Mouse (Mus musculus): ENCODE data around the gene Tmem176a.
A peak's percentile ranks its signal among the peaks of the same experiment; 100 is the strongest.
"Not testable (repeated sequence)": the region's sequence is repeated elsewhere in the genome, so short reads cannot be mapped to it uniquely, and the experiment has no call there.

The Tmem176a gene

DNA sequence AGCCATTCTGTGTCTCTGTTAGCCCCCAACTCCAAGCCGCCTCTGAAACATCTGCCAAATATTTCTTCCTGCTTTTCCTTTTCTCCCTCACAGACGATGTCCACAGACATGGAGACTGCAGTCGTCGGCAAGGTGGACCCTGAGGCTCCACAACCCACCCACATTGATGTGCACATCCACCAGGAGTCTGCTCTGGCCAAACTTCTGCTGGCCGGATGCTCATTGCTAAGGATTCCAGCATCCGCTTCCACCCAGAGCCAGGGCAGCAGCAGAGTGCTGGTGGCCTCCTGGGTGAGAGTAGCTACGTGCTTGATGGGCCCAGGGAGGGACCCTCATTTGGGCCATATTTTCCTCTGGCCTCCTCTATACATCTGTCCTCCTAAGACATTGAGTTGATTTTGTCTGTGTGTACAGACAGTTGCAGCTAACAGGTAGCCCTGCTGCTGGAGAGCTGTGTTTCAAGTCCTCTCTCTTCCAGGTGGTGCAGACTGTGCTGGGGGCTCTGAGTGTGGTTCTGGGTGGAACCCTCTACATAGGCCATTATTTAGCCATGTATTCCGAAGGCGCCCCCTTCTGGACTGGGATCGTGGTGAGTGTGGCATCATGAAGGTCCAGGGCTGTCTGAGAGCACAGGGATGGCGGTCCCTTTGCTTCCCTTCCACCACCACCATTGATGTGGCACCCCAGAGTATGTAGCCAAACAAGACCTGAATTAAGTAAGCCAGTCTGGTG is 1.6 kb downstream of the Tmem176a start:
- peak; percentile 48 for DNase-seq

DNA sequence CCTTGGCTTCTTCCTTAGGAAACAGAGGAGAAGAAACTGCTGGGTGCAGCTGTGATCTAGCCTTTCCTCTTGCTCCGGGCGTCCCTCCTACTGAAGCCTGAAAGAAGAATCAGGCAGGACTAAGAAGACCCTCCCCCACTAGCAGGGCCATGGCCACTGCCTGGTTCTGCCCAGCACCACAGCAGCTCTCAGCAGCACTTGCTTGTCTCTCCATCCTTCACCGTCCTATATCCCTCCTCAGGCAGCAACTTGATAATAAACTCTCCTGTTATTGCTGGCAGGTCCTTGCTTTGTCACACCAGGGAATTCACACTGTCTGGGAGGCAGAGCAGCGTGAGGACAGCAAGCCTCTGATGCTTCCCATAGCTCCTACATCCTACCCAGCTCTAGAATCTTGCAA is 4.4 kb downstream of the Tmem176a start:
- DNase-seq: no peak

DNA sequence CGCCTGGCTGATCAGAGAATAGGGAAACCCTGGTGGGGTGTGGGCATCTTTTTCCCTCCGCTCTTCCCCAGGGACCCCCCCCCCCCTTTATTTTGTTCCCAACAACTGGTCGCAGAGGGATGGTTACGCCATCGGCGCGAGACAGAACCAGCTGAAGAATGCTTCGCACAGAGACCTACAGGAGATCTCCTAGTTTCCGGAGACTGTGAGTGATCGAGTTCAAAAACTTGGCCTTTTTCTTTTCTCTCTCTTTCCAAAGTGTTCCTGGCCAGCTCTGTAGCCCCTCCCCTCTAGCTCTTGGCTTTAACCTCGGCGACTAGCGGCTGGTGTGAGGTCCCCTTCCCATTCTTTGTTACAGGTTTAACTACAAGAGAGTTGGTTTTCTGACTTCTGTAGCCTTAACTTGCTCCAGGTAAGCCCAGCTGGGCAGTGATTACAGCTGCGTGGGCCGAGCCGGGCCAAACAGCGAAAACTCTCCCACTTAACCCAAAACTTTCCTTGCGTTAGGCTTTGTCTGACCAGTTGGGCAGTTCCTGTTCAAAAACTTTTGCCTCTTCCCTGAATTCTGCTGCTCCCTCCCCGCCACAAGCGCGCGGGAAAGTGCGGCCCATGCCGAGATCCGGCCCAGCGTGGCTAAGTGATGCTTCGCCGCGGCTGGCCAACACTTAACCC is 11.2 kb downstream of the Tmem176a start:
- DNase-seq: peak; percentile 64

DNA sequence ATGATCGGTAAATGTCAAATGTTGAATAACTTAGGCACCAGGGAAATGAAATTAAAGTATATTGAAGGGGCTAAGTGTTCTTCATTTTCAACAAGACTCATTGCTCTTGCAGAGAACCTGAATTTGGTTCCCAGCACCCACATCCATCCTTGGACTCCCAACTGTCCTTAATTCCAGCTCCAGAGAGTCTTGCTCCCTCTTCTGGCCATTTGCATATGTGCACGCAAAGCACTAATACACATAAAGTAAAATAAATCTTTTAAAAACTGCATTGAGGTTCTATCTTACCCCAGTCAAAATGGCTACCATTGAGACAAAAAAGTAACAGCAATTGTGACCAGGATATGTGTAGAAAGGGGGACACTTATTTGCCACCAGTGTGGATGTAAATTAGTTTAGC is 13.4 kb downstream of the Tmem176a start:
- DNase-seq: no peak

DNA sequence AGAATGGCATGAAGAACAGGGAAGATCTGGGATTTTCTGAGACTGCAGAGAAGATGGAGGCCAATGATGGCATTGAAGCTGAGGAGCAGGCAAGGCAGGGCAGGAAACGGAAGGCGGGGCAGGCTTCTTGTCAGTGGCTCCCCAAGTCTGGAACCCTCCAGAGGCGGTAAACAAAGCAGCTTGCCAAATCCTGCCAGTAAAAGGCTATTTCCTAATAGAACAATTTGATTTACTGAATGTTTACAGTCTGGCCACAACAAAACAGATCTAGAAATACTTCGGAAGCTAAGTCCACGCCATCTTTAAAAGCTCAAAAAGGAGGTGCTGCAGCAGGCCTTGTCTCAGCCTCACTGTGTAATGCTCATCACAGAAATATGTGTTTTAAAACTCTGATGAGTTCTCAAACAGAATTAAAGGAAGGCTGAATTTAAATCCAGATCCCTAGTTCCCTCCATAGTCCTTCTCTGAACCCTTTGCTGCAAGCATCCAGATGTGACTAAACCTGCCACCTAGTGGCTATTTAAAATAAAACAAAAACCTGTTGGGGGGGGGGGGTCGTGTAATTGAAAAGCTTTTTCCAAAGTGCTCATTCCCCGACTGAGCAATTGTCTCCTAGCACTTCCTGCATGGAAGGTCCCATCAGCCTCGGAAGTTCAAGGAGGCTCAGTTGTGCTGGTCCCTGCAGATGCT is 17.0 kb downstream of the Tmem176a start:
- no peak for DNase-seq

DNA sequence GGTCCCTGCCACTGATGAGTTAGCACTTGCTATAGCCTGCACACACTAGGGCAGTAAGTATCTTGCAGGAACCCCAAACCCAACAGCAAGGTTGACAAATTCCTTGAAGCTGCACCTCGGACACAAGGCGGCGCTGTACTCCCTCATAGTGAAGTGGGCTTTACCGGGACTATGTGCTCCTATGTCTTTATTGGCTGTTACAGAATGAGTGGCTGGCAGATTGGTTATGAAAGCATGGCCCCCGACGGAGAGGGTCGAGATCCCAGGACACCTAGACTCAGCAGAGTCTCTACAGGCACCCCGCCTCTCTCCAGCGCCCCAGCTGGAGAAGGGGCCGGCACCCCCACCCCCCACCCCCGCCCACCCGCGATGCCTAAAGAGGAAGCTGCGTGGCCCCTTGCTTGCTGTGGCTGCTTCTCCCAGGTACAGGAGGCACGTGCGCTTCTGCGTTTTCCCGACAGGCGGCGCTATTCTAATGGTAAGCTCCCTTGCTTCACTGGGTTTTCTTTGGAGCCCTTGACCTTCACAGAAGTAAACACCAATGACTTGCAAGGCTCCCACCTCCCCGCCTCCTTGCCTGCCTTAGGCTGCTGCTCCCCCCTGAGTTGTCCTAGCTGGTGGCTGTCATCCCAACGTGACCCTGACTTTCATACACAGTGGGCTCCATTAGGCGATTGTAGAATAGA is 19.6 kb downstream of the Tmem176a start:
- DNase-seq: peak; percentile 80

DNA sequence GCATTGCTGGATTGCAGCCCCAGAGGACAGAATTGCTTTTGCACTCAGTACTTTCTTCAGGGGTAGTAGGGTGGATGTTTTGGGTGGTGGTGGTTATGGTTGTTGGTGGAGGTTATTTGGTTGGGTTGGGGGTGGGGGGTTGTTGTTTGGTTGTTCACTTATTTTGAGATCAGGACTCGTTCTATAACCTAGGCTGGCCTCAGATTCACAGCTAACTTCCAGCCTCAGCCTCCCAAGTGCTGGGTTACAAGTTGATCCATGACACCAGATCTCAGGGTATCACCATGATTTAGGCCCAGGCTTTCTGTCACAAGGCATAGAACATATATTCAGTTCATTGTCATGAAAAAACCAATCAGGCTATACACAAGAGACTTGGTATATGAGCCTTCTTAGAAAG is 20.1 kb downstream of the Tmem176a start:
- DNase-seq: no peak

DNA sequence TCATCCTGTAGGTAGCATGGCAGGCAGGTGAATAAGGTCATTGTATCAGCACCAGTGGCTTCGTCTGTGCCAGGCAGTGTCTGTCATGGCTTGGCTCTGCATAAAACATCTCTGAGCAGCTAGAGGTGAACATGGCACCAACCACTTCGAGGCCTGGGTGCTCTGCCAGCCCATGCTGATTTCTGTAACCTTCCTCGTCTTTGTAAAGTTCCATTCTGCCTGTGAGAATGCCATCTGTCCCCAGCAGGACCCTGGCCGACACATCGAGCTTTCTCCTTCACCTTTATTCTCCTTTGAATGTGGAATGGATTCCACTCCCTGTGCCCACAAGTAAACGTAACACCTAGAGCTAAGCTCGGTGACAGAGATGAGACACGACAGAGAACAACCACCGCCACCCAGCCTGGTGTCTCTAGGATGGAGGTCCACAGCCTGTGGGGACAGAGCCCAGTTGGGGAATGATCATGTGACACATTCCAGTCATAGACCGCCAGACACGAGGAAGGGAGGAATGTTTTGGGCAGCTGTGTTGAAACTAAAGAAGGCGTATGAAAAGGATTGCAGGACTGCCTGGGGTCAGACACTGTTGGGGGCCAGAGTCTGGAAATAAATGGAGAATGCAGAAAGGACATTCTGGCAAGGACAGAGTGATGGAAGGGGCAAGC is 21.0 kb downstream of the Tmem176a start:
- DNase-seq: no peak

DNA sequence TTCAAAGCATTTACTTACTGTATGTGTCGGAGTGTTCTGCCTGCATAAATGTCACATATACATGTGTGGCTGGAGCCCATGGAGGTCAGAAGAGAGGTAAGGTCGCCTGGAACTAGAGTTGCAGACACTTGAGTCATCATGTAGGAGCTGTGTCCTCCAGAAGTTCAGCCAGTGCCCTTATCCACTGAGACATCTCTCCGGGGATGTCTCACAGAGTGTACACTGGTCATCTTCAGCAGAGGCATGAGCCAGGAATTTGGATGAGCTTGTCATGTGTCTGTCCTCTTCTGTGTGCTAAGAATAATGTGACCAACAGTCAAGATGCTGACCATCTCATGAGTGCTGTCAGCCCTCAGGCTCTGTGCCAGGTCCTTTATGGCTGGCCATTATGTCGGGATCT is 22.1 kb downstream of the Tmem176a start:
- no peak for DNase-seq

DNA sequence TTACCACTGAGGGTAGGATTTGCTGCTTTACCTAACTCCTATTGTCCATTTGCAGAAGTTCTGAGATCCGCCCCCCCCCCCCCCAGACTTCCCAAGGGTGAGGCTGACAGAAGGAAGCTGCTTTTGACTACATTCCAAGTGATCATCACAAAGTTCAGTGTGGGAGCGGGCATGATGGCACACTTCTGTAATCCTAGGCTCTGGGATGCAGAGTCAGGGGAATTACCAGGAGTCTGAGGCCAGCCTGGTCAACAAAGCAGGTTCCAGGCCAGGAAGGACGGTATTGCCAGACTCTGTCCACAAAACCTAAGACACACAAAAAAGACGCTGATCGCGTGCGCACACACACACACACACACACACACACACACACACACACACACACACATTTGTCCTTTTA is 22.8 kb downstream of the Tmem176a start:
- no peak for DNase-seq

DNA sequence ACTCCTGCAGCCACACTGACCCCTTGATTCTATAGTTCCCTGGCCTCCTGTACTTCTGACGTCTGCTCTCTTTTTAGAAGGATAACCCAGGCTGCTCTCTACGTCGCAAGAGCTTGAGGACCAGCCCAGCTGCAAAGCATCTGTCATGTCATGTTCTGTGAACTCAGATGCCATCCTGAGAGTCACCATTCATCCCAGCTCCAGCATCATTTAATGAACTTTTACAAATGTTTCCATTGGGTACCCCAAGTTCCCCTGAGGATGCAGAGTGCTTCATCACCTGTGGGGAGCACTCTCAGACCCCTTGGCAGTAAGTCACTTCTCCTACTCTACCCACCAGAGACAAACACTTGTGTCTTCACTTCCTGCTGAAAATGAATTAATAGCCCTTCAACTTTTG is 23.5 kb downstream of the Tmem176a start:
- DNase-seq: no peak

DNA sequence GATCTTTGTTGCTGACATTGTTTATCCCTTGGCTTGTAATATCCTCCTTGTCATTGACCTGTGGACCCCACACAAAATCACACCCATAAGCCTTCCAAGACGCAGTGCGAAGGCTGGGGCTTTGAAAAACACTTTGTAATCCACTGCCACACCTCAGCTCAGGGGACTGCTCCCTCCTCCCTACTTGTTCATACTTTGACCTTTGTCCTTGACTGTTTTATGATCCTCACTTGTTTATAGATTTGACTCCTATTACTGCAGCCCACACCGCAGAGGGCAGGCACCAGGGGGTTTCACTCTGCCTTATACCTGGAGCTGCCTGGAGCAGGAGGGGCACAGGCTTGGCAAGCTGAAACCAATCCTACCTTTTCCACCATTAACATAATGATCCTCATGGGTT is 24.0 kb downstream of the Tmem176a start:
- DNase-seq: no peak

DNA sequence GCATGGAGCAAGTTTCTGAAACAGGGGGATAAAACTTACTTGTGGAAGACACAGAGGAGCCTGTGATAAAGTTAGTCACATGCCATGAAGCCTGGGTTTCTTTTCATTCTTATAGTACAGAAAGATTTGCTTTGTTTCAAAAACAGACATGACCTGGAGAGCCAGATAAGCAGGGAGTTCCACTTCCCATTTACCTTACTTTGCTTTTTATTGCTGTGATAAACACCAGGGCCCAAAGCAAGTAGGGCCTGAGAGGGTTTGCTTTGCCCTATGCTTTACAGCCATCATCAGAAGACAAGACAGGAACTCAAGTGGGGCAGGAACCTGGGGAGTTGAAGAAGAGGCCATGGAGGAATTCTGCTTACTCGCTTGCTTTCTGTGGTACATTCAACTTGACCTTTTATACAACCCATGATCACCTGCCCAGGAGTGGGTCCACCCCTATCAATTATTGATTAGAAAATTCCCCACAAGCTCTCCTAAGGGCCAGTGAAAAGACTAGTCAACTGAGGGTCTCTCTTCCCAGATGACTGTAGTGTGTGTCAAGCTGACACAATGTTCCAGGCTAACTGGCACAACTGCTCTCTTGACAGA is 24.5 kb downstream of the Tmem176a start:
- no peak for DNase-seq

DNA sequence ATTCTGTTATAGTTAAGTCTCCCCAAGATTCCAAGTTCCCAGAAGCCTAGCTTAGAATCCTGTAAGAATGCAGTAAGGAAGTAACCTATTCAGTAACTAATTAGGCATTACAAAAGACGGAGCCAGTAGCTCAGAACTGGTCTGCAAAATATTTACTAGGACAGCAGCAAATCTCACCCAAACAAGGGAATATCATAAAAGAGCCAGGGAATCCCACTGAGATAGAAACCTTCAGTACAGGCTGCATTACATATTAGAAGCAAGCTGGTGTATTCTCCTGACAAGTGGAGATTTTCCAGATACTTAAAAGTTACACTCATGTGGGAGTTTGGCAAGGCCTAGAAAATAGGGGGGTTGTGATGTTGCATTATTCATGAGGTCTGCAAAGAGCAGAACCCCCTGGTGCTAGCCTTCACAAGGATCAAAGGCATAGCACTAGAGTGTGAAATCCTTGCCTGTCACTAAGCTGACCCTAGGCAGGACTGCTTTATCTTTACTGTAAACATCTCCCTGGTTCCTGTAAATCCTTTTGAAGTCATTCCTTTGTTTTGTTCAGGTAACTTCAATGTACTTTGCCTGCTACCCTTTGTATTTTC is 25.7 kb downstream of the Tmem176a start:
- not testable (repeated sequence) for DNase-seq

DNA sequence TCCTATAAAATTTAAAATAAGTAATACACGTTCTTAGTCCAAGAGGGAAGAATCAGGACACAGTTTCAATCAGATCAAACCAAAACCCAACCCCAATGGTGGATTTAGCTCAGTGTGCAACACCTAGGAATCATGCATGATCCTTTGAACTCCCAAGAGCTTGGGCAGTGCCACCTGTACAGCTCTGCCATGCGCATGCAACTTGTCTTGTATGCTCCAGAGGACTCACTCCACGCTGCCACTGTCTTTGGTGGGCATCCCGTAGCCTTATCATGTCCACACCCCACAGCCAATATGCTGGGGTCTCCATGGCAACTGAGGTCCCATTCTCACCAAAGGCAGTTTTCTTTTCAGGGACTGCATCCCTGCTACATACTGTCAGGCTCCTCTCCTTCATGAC is 26.4 kb downstream of the Tmem176a start:
- DNase-seq: no peak

DNA sequence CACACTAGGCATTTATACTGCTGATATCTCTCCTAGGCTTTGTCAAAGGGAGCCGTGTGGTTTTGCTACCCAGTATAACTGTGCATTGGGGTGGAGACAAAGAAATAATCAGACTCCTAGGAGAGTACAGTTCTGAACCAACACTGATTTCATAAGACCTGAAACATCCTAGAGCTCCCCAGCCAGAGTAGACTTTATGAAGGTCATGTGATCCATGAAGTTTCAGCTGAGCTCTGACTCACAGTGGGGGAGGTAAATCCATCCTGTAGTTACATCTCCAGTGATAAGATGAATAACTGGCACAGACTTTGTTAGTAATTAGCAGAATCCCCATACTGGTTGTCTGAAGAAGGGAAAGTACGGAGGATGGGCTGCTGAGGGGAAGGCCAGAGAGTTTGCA is 29.1 kb downstream of the Tmem176a start:
- DNase-seq: no peak

DNA sequence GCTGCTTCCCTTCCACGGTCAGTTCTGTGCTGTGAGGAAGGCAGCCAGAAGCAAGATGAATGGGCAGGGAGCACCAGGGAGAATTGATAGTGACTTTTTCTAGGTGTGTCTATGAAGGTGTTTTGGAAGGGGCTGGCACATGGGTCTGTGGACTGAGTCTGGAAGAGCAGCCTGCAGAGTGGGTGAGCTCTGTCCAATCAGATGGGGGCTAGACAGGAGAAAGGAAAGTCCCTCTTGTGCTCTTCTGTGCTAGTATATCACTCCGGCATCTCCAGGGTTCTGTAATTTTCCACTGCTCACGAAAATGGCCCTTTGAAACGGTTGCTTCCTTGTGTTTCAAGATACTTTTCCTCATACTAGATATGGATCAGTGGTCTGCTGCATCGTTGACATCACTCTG is 31.9 kb downstream of the Tmem176a start, which contains the start of gene Aoc1:
Aoc1 (plus strand) TSS at position 301 of the 400 bp plus-strand sequence.
- no peak for DNase-seq

DNA sequence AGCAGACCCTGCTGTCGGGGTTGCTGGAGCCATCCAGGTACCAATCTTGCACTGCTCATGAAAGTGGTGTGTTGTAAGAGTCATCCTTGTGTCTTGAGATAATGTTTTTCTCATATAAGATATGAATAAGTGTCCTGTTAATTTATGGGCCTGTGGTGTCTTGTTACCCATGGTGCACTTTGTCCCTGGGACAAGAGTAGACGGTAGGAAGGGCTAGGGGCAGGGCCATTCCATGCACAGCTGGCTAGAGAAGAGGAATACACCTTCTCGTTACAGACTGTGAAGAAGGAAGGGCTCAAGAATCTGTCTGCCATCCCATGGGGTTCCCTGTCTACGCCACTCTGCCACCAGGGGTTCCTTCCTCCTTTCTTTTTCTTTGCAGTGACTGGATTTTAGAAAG is 33.9 kb downstream of the Tmem176a start:
- DNase-seq: no peak

DNA sequence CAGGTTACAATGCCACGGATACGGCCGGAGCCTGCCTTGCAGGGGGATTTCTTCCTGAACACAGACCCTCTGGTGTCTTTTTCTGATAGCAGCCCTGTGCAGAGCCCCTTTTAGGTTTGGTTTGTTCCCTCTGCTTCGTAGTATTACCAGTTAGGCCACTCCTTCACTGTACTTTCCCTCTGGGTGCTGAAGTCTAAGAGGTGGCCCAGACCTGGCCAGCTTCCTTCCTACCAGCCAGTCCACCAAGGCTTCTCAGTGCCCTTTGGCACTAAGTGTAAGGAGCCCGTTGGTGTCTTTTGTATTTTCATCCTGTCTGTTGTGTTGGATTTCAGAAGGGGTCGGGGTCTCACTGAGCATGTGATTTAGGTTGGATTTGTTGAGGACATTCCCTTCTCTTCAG is 34.8 kb downstream of the Tmem176a start:
- no peak for DNase-seq

DNA sequence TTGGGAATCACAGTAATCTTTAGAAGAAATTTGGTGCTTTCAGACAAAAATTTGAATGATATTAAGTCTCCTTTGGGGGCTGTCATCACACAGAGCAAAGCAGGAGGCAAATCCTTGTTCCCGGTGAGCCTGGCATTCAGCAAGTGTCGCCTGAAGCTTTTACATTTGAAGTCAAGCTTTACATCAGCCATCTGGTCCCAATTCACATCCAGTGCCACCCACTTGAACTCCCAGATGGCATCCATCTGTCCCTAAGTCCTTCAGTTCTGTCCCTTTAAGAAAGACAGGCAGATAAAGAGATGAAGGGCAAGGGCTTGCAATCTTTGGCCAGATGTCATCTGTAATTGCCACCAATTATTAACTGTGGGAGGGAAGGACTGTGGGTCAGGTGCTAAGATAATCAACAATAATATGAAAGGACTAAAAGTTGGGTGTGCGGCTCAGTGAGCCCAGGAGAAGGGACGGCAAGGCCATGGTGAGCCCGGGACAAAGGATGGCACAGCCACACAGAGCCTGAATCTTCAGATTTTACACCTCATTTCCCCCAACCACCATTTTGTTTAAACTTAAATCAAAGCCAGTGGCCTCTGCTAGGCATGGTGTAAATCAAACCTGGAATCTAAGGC is 35.9 kb downstream of the Tmem176a start:
- DNase-seq: peak; percentile 72

DNA sequence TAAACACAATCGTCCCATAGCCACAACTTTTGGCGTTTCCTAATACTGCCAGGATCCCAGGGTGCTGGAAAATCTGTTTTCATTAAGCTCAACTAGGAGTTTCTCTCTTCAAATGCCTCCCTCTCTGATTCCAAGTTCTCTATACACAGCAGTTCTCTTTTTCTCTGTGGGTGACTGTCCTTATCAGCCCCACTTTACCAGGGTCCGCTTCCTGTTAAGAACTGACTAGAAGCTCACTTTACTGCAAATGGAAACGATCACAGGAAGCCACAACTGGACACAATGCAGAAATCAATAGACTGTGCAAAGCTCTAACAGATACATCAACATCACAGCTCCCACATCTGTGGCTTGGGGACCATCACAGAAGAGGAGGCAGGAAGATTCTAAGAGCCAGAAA is 53.5 kb downstream of the Tmem176a start:
- no peak for DNase-seq
